Mouse (Mus musculus) midbrain, embryonic 12.5 days (tissue): ENCODE measurements at regions not wholly inside any gene's neighbourhood (a gene's known extent, or its start where the extent isn't known, plus 50 kb on each side); places are given as distances from the start of the nearest gene placed in this dataset.

Experiments used
- ATAC-seq: fragments of 200-750 bp; cut with Nextera tagmentation; 2 replicates; pipeline ENCODE4 v1.8.0; 2017; ENCODE audit warnings: low read depth, moderate TSS enrichment, moderate library complexity; ENCODE audit not compliant: low FRiP score
- H3K27ac ChIP-seq: fragments of 300-500 bp; sonication (generic); replicated peaks from 2 replicates; pipeline ENCODE4 v1.5.1; 2016; ENCODE audit warnings: mild to moderate bottlenecking
- H3K27me3 ChIP-seq: fragments of 300-500 bp; sonication (generic); 2 replicates; pipeline ENCODE4 v1.6.1; 2016; ENCODE audit warnings: mild to moderate bottlenecking
- H3K36me3 ChIP-seq: fragments of 300-500 bp; sonication (generic); 2 replicates; pipeline ENCODE4 v1.6.1; 2016
- H3K4me1 ChIP-seq: fragments of 300-500 bp; sonication (generic); 2 replicates; pipeline ENCODE4 v1.6.1; 2016
- H3K4me2 ChIP-seq: fragments of 300-500 bp; sonication (generic); replicated peaks from 2 replicates; pipeline ENCODE4 v1.6.1; 2016; ENCODE audit warnings: mild to moderate bottlenecking, moderate library complexity
- H3K4me3 ChIP-seq: fragments of 300-500 bp; sonication (generic); 2 replicates; pipeline ENCODE4 v1.5.1; 2016; ENCODE audit warnings: mild to moderate bottlenecking
- H3K9ac ChIP-seq: fragments of 300-500 bp; sonication (generic); replicated peaks from 2 replicates; pipeline ENCODE4 v1.6.1; 2016; ENCODE audit warnings: mild to moderate bottlenecking, moderate library complexity
- H3K9me3 ChIP-seq: fragments of 300-500 bp; sonication (generic); 2 replicates; pipeline ENCODE4 v1.6.1; 2016; ENCODE audit warnings: mild to moderate bottlenecking
- whole genome bisulfite sequencing: fragments of 180-500 bp; shearing (Covaris S2); methylation state at CpG from one replicate; pipeline ENCODE4 v1.1.7; 2016; 5-methylcytosine and 5-hydroxymethylcytosine counted together

- no peak overlapping the region for H3K4me2 ChIP-seq
- no peak for ATAC-seq
- H3K4me1 ChIP-seq: 0 out of 2 replicates have a peak, but pooled peaks cover 9% of the 10 kb centered on the region
- WGBS: 84% methylated on average over 5 of the region's 5 CpGs
- H3K4me3 ChIP-seq: no peak overlapping the region
- H3K27ac ChIP-seq: no peak overlapping the region
- H3K9me3 ChIP-seq: no peaks in the 10 kb centered on the region
- no peak overlapping the region for H3K9ac ChIP-seq
- H3K36me3 ChIP-seq: no peaks in the 10 kb centered on the region
- peaks cover 15% of the 10 kb centered on the region; the same call in 1 of the 2 replicates for H3K27me3 ChIP-seq
Observed at GRCm38 (mm10) chr9:61129186-61129585, 243.0 kb upstream of the Tle3 start.

DNA sequence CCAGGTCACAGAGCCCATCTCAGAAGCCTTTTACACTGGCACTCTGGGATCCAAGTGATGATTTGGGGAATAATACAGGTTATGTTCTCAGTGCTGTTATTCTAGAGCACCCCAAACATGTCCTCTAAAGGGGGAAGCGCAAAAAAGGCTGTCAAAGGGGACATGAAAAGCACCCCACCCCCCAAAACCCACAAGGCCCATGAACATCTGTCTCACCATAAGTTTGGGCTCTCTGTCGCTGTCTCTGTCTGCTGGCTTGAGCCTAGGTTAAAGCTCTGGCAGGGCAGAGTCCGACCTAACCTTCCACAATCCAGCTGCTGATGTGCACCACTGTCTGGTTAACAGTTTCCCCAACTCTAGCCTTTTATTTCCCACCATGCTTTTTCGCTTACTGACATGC lies 241.3 kb upstream of the Tle3 start:
- no peak for ATAC-seq
- 77% methylated on average over 4 of the region's 4 CpGs for WGBS
- Histone ChIP-seq H3K36me3 (no peaks in the 10 kb centered on the region), H3K9me3 (no peaks in the 10 kb centered on the region), H3K27me3 (peaks cover 8% of the 10 kb centered on the region; the same call in 1 of the 2 replicates), H3K4me1 (peaks cover 17% of the 10 kb centered on the region), H3K4me2 (no peak overlapping the region), H3K9ac (no peak overlapping the region), H3K27ac (no peak overlapping the region), H3K4me3 (no peak overlapping the region)

DNA sequence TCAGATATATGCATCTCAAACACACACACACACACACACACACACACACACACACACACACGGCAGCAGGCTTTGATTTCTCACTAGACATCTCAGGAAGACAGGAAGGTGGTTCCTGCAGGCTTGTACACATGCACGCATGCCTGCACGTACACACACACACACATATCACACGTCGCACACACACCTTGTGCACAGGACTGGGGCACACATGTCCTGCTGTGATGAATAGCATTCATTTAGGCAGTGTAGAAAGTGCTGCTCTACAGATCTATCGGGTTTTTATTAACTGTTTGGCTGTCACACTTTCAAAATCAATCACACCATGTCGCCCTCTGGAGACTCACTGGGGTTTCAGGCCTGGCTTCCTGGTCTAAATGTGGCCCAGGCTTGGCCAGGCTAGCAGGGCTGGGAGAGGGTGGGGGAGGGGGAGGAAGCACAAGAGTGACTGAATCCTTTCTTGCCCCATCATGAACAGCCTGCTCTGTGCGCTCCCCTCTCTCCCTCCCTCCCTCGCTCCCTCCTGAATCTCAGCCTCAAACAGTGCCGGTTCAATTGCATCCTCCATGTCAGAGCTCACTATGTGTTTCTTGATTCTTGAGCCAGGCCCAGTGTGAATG lies 236.8 kb upstream of the Tle3 start:
- H3K9me3 ChIP-seq: no peaks in the 10 kb centered on the region
- no peak overlapping the region for H3K4me3 ChIP-seq
- H3K27me3 ChIP-seq: no peaks in the 10 kb centered on the region; the same call in 1 of the 2 replicates
- no peaks in the 10 kb centered on the region for H3K36me3 ChIP-seq
- H3K9ac ChIP-seq: no peak overlapping the region
- H3K4me1 ChIP-seq: peaks cover 23% of the 10 kb centered on the region
- 44% methylated on average over 10 of the region's 10 CpGs for WGBS
- no peak overlapping the region for H3K4me2 ChIP-seq
- H3K27ac ChIP-seq: 0 out of 2 replicates have a peak overlapping the region, but pooled peaks have one; percentile 15
- ATAC-seq: no peak

DNA sequence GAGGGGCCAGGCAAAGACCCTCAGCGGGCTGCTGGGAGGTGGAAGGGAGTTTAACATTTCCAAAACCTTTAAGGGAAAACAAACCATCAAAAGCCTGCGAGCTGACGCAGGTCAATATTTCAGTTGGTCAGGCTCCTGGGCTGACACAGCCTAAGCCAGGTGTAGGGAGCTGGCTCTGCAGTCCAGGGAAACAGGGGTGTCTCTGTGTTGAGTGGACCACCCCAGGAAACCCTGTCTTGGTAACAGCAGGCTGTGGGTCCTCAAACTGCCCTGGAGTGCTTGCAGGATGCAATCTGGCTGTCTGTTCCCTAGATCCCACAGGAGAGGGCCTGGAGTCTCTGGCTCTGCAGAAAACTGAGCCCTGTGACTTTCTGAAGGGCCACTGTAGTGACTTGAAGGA lies 236.2 kb upstream of the Tle3 start:
- ATAC-seq: no peak
- 57% methylated on average over 3 of the region's 3 CpGs for WGBS

GRCm38 (mm10) chr9:61138741-61139368 lies 233.3 kb upstream of the Tle3 start:
- Histone ChIP-seq H3K4me2 (no peak overlapping the region), H3K9ac (no peak overlapping the region), H3K27ac (no peak overlapping the region), H3K9me3 (no peaks in the 10 kb centered on the region), H3K36me3 (no peaks in the 10 kb centered on the region), H3K27me3 (no peaks in the 10 kb centered on the region; the same call in none of the 2 replicates), H3K4me1 (peaks cover 18% of the 10 kb centered on the region), H3K4me3 (no peak overlapping the region)
- no peak for ATAC-seq
- 82% methylated on average over 11 of the region's 11 CpGs for WGBS

More for the DNA sequence above, 236.2 kb upstream of the Tle3 start:
- Histone ChIP-seq H3K27me3 (no peaks in the 10 kb centered on the region; the same call in 1 of the 2 replicates), H3K9ac (no peak overlapping the region), H3K4me2 (no peak overlapping the region), H3K9me3 (no peaks in the 10 kb centered on the region), H3K4me1 (peaks cover 18% of the 10 kb centered on the region), H3K36me3 (no peaks in the 10 kb centered on the region), H3K27ac (0 out of 2 replicates have a peak overlapping the region, but pooled peaks have one; percentile 15), H3K4me3 (no peak overlapping the region)

DNA sequence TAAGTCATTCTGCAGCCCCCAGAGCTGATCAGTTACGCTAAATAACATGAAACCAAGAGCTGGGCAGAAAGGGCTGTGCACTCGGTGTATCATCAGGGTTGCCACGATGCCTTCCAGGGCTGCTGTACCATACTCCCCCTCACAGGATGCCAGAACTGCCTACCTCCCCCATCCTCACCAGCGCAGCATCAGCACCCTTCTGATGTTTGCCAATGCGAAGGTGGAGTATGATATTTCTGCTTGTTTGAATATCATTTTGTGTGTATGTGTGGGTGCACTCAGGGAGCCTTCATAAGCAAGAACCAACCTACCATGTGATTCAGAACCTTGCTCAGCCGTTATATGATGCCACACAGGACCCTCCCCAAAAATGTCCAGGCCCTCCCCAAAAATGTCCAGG lies 229.1 kb upstream of the Tle3 start:
- Histone ChIP-seq H3K4me1 (no peaks in the 10 kb centered on the region), H3K27ac (no peak overlapping the region), H3K36me3 (no peaks in the 10 kb centered on the region), H3K9ac (no peak overlapping the region), H3K4me3 (no peak overlapping the region), H3K9me3 (no peaks in the 10 kb centered on the region), H3K4me2 (no peak overlapping the region), H3K27me3 (no peaks in the 10 kb centered on the region; the same call in none of the 2 replicates)
- WGBS: 91% methylated on average over 6 of the region's 6 CpGs
- no peak for ATAC-seq

- Histone ChIP-seq H3K4me3 (no peak overlapping the region), H3K27ac (no peak overlapping the region), H3K9me3 (no peaks in the 10 kb centered on the region), H3K4me1 (no peaks in the 10 kb centered on the region), H3K36me3 (no peaks in the 10 kb centered on the region), H3K9ac (no peak overlapping the region), H3K27me3 (no peaks in the 10 kb centered on the region; the same call in none of the 2 replicates), H3K4me2 (no peak overlapping the region)
- no peak for ATAC-seq
- 80% methylated on average over 11 of the region's 11 CpGs for WGBS
Observed at GRCm38 (mm10) chr9:61144685-61145318, 227.4 kb upstream of the Tle3 start.

DNA sequence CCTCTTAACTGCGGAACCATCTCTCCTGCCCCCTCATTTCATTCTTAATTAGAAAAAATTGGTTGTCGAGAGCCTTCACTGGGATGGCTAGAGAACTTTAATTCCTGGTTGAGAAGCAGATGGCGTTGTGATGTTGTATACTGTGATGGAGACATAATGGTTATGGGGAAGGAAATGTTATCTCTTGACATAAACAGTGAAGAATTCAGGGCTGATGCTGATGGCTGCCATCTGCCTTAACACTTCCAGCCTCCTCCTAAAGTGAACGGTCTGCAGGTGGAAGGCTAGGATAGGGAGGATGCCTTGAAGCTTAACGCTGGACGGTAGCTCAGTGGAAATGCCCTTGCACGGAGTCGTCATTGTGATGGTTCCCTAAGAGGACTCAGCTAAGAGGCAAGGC lies 226.4 kb upstream of the Tle3 start:
- no peak for ATAC-seq
- Histone ChIP-seq H3K27ac (no peak overlapping the region), H3K4me2 (no peak overlapping the region), H3K4me3 (no peak overlapping the region), H3K27me3 (peaks cover 3% of the 10 kb centered on the region), H3K4me1 (no peaks in the 10 kb centered on the region), H3K36me3 (no peaks in the 10 kb centered on the region), H3K9ac (no peak overlapping the region), H3K9me3 (no peaks in the 10 kb centered on the region)
- 93% methylated on average over 8 of the region's 8 CpGs for WGBS

- Histone ChIP-seq H3K27me3 (peaks cover 23% of the 10 kb centered on the region), H3K9ac (no peak overlapping the region)
- no peak for ATAC-seq
Observed at GRCm38 (mm10) chr9:61151201-61151600, 221.0 kb upstream of the Tle3 start.

DNA sequence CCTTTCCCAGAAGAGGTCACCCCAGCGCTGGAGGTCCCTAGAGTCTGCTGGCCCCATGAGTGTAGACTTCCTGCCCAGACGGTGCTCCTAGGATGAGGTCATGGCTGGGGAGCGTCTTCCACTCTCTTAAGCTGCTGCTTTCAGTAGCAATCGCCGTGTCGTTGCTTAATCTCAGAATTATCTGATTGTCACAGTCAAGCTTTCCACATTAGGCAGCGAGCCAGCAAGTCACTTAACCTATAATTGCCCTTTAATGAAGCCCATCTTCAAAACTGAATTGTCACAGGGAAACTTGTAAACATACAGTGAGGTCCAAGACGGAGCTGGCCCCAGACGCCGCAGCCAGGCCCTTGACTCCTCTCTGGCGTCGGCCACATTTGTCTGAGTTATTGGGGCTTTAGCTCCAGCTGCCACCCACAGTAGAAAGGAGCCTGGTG lies 220.2 kb upstream of the Tle3 start:
- H3K9ac ChIP-seq: no peak overlapping the region
- H3K4me1 ChIP-seq: peaks cover 24% of the 10 kb centered on the region
- no peaks in the 10 kb centered on the region for H3K36me3 ChIP-seq
- 59% methylated on average over 12 of the region's 12 CpGs for WGBS
- no peak overlapping the region for H3K4me2 ChIP-seq
- no peak for ATAC-seq
- H3K4me3 ChIP-seq: no peak overlapping the region
- H3K9me3 ChIP-seq: no peaks in the 10 kb centered on the region
- peaks cover 25% of the 10 kb centered on the region for H3K27me3 ChIP-seq
- H3K27ac ChIP-seq: no peak overlapping the region

More at GRCm38 (mm10) chr9:61151201-61151600, 221.0 kb upstream of the Tle3 start:
- Histone ChIP-seq H3K9me3 (no peaks in the 10 kb centered on the region), H3K4me3 (no peak overlapping the region), H3K4me2 (no peak overlapping the region), H3K4me1 (peaks cover 23% of the 10 kb centered on the region), H3K27ac (no peak overlapping the region), H3K36me3 (no peaks in the 10 kb centered on the region)
- WGBS: 83% methylated on average over 4 of the region's 4 CpGs

DNA sequence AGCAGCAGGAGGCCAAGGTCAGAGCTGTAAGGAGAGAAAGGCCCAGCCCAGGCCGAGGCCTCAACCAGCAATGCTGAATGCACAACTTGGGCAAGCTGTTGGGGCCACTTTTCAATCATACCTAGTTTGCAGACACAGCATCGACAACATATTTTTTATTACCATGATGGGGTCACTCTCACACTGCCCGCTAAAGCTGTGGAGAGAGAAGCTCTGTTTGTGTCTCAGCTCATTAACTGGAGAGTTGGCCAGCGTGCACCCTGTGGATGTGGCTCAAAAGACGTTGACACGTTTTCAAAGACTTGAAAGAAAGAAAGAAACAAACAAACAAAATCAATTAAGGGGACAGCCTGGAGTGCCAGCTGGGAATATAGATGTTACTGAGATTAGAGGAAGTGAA lies 217.4 kb upstream of the Tle3 start:
- H3K36me3 ChIP-seq: no peaks in the 10 kb centered on the region
- H3K4me3 ChIP-seq: no peak overlapping the region
- no peak overlapping the region for H3K27ac ChIP-seq
- no peak overlapping the region for H3K4me2 ChIP-seq
- WGBS: 20% methylated on average over 6 of the region's 6 CpGs
- peaks cover 35% of the 10 kb centered on the region for H3K27me3 ChIP-seq
- no peaks in the 10 kb centered on the region for H3K9me3 ChIP-seq
- H3K9ac ChIP-seq: no peak overlapping the region
- H3K4me1 ChIP-seq: peaks cover 33% of the 10 kb centered on the region
- ATAC-seq: no peak

- no peak overlapping the region for H3K27ac ChIP-seq
- no peak overlapping the region for H3K4me2 ChIP-seq
- no peaks in the 10 kb centered on the region for H3K9me3 ChIP-seq
- H3K4me1 ChIP-seq: peaks cover 33% of the 10 kb centered on the region
- no peak overlapping the region for H3K4me3 ChIP-seq
- H3K9ac ChIP-seq: no peak overlapping the region
- 59% methylated on average over 14 of the region's 14 CpGs for WGBS
- H3K27me3 ChIP-seq: peaks cover 32% of the 10 kb centered on the region
- no peaks in the 10 kb centered on the region for H3K36me3 ChIP-seq
- no peak for ATAC-seq
Observed at GRCm38 (mm10) chr9:61155851-61156250, 216.3 kb upstream of the Tle3 start.
